Mouse (Mus musculus) adipocyte (in vitro differentiated cells): ENCODE measurements at regions not wholly inside any gene's neighbourhood (a gene's known extent, or its start where the extent isn't known, plus 50 kb on each side); places are given as distances from the start of the nearest gene placed in this dataset.

Experiments
- DNase-seq: peaks from one replicate; pipeline ENCODE4 v3.0.0-alpha.2; 2016; ENCODE audit warnings: low spot score

GRCm38 (mm10) chr19:14035371-14035770 is 122.0 kb downstream of the Olfr1505 start:
- no peak for DNase-seq

- DNase-seq = no peak
These were observed 122.5 kb downstream of the Olfr1505 start for GRCm38 (mm10) chr19:14035785-14036184.

DNA sequence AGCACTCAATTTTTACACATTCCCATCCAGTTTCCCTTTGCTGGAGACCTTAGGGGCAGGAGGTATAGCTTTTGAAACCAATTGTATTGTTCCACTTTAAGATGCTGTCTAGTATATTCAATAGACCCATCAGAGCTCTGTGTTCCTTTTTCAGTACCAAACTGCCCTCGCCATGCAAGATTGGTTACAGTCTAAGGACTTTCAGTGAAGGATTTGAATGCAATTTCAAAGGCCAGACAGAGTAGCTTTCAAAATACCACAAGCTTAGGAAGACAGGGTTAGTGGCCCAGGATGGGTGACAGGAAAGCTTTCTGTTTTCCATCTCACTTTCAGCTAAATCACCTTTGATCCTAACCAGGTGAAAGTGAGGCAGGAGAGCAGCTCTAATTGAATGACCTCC is 123.4 kb downstream of the Olfr1505 start:
- no peak for DNase-seq

- DNase-seq = no peak
These were observed 129.4 kb downstream of the Olfr1505 start for GRCm38 (mm10) chr19:14042753-14043152.

- no peak for DNase-seq
These were observed 132.1 kb downstream of the Olfr1505 start for GRCm38 (mm10) chr19:14045456-14045855.

GRCm38 (mm10) chr19:14052052-14052451 is 138.7 kb downstream of the Olfr1505 start:
- DNase-seq = no peak

- DNase-seq = peak; percentile 40
These were observed 167.2 kb downstream of the Olfr1505 start for GRCm38 (mm10) chr19:14080538-14080937.

- no peak for DNase-seq
These were observed 171.4 kb downstream of the Olfr1505 start for GRCm38 (mm10) chr19:14084726-14085125.

- DNase-seq = no peak
These were observed 176.8 kb downstream of the Olfr1505 start for GRCm38 (mm10) chr19:14090106-14090505.

DNA sequence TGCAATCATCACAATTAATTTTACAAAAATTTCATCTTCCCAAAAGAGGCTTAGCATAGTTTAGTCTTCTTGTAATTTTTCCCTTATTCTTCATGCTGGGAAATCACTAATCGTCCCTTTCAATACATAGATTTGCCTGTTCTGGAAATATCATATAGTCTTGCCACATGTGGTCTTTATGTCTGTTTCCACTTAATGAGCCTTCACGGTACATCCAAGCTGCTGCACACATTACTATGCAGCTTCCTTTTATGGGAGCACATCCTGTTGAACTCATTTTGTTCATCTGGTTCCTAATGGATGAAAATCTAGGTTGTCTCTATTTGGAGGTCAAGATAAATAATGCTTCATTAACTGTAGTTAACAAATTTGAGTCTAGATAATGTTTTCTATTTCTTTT is 180.9 kb downstream of the Olfr1505 start:
- no peak for DNase-seq

- no peak for DNase-seq
These were observed 182.9 kb downstream of the Olfr1505 start for GRCm38 (mm10) chr19:14096187-14096586.

GRCm38 (mm10) chr19:14109091-14109490 is 195.8 kb downstream of the Olfr1505 start:
- DNase-seq = no peak

- DNase-seq = no peak
These were observed 210.2 kb downstream of the Olfr1505 start for GRCm38 (mm10) chr19:14123348-14124113.

- no peak for DNase-seq
These were observed 211.0 kb downstream of the Olfr1505 start for GRCm38 (mm10) chr19:14124250-14124827.

DNA sequence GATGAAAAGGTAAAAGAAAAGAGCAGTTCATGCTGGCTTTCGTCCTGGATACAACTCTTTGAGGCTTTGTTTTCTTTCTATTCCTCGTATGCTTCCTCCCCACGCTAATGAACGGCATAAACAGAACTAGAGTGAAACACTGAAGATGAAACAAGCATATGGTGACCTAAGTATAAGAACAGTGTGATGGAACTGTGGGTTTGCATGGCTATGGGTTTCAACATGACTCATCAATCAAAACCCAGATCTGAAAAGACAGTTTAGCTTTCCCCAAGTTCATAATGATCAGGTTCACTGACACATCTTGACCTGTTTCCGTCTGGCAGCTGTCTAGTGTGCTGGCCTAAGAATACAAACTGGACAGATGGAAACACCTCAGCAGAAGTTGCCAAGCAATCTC is 211.7 kb downstream of the Olfr1505 start:
- DNase-seq = no peak

GRCm38 (mm10) chr19:14128397-14129209 is 215.3 kb downstream of the Olfr1505 start:
- no peak for DNase-seq

DNA sequence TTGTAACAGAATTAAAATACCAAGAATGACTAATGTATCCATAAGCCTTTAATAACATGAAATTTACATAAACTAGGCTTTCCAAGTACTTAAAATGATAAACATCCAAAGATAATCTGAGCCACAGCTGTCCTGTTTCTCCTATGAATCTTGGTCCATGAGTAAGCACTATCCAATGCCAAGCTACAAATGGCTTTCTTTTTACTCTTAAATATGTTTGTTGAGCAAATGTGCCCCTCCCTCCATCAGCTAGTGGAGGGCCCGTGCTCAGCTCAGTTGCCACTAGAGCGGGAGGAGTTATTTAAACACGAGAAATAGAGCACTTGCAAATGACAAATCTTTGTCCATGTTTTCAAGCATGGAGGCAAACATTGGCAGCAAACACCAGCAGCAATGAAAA is 247.9 kb downstream of the Olfr1505 start:
- DNase-seq = no peak

GRCm38 (mm10) chr19:14162773-14163172 is 249.4 kb downstream of the Olfr1505 start:
- DNase-seq = no peak

- DNase-seq = no peak
These were observed 252.4 kb downstream of the Olfr1505 start for GRCm38 (mm10) chr19:14165775-14166174.

- DNase-seq = no peak
These were observed 266.9 kb downstream of the Olfr1505 start for GRCm38 (mm10) chr19:14180244-14180643.

GRCm38 (mm10) chr19:14180956-14181355 is 267.6 kb downstream of the Olfr1505 start:
- no peak for DNase-seq

GRCm38 (mm10) chr19:14181661-14182415 is 268.5 kb downstream of the Olfr1505 start:
- DNase-seq = no peak
